Mouse (Mus musculus) gastrocnemius, adult 8-10 months (tissue): ENCODE data around the gene Ptgfrn. TPM values are rescaled to one million over a fixed set of nuclear protein-coding genes. Genes with fewer than 3 reads are reported as not detected.
A peak's percentile ranks its signal among the peaks of the same experiment; 100 is the strongest.

Experiments
- DNase-seq, 2 experiments: peaks; one replicate each; pipeline ENCODE4 v3.0.0; 2022; ENCODE audit warnings: low spot score in 2 of 2
- total RNA-seq, 4 experiments: library from RNA; stranded (reverse); gene quantifications; 2 replicates each; pipeline ENCODE4 v1.2.4; 2022

The Ptgfrn gene
- total RNA-seq = 1 to 10 TPM; 4.5 to 6.3 (median 5.4) TPM

DNA sequence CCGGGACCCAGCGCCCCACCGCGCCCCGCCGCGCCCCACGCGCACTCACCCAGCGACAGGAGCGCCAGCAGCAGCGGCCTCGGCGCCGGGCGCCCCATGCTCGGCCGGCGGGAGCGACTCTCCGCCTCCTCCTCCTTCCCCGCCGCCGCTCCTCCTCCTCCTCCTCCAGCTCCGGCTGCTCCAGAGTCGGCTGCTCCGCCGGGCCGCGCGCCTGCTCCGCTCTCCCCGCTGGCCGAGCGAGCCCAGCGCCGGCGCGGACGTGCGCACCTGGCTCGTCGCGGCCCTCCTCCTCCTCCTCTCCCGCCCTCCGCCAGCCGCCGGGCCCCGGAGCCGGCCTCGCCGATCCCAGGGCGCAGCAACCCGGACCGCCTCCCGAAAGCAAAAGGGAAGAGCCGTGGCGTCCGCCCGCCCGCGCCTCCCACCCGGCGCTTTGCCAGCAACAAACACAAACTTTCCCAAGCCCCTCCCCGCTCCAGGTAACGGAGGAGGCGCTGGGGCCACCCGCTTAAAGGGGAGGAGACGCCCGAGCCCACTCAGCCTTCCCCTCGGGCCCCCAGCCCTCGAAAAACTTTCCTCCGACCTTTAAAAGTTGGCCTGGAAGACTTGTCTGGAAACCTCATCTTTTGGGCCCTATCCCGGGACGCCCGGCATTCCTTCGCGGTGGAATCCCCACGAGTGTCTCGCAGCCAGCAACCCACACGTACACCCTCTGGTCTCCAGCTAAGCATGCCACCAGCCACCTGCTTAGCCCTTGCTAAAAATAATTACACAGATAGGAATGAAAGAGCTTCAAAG, at the start of gene Ptgfrn:
TSS of gene Ptgfrn (minus strand) at position 236 of the 795 bp plus-strand sequence.
- peak; percentile 37 to 46 for DNase-seq

DNA sequence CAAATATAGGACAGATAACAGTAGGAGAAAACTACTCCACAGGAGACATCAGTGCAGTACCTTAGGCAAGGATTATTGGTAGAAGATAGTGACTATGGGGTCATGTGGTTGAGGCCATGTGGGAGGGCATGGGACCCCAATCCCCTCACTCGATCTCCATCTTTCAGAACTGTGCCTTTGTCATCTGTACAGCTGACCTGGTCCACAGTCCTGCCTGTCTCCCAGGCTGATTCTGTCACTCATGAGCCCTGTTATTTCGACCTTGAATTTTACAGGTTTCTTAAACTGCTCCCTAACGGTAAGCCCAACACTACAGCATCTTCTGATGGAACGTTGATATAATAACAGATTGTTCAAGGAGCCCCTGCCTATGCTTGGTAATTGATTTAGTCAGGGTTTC, 49.6 kb upstream of the Ptgfrn start:
- DNase-seq = no peak

DNA sequence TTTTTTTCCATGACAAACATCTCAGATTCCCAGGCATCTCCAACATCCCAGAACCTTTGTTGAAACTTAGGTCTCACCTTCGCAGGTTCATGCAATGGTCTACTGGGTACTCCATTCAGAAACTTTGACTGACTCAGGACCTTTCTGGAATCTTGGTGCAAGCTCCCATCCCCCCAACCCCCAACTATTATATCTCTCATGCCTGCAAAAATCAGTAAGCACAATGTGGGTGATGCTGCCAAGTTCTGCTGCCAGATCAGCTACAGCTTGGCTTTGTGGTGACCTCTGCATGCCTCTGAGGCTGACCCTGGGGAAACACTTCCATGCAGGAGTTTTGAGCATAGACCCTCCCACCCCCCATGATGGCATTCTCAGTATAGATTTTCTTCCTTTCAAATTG, 44.0 kb upstream of the Ptgfrn start:
- DNase-seq = no peak

DNA sequence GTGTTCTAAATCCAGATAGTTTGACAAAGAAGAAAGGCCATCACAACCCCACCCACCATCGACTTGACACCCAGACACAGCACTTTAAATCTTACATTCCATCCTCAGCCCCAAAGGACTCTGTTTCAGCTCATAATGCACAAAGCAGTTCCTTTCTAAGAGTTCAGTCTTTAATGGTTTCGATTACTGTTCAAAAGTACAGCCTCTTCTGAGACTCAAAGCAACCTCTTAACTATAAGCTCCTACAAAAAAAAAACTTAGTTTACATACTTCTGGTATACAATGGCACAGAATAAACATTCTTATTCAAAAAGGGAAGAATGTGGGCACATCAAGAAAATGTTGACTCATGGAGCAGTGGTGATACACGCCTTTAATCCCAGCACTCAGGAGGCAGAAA, 43.3 kb upstream of the Ptgfrn start:
- no peak for DNase-seq

DNA sequence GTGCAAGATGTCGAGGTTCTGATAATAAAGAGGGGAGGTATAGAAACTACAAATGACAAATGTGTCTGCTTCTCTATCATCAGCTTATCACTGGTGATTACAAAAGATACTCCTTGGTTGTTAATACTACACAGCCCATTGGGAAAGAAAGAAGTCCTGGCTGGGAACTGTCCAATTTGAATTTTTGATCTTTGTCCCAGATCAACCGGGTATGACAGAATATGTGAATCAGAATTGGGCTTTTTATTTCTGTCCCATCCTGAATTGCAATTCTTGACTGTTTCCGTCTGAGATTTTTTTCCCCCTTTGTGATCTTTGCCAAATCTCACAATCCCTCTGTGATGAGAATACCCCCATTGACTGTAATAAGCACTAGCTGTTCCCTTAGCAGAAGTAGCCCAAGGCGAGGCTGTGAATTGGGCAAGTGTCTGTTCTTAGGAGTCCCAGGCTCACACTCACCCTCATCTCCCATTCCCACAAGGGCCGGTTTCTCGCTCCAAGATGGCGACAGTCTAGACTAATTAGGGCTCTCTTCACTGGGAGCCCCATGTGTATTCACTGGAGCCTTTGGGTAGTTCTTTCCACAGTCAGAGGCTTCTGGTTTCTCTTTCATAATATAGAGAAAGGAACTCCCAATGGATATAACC, 36.2 kb upstream of the Ptgfrn start:
- no peak for DNase-seq

DNA sequence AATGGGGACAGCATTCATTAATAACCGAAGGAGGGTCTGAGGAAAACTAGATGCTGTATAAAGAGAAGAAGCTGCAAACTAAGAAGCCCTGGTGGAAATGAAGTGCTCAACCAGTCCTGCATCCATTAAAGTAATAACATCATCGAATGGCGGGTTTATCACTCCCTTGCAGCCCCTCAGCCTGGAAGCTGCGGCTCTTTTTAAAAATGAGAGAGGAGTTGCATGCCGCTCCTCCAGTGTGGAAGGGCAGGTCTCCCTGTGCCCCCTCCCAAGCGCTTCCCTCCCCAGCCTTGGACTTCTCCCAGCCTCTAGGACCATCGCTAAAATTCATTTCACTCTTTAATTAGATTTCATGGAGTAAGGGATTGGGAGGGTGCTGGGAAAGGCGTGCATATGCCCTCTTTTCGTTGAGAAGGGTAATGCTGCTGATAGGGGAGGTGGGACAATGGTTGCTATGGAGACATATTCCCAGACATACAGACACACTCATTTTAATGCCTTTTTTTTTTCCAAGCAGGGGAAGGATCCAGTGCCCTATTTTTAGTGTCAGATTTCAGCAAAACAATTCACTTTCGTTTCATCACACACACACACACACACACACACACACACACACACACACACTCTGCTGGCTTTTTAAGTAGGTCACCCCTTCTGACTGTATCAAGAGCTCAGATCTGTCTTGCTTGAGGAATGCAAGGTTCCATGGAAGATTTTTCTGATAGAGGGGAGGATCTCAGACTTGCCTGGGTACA, 35.4 kb upstream of the Ptgfrn start:
- DNase-seq = peak in 1 of 2 experiments; percentile 31

DNA sequence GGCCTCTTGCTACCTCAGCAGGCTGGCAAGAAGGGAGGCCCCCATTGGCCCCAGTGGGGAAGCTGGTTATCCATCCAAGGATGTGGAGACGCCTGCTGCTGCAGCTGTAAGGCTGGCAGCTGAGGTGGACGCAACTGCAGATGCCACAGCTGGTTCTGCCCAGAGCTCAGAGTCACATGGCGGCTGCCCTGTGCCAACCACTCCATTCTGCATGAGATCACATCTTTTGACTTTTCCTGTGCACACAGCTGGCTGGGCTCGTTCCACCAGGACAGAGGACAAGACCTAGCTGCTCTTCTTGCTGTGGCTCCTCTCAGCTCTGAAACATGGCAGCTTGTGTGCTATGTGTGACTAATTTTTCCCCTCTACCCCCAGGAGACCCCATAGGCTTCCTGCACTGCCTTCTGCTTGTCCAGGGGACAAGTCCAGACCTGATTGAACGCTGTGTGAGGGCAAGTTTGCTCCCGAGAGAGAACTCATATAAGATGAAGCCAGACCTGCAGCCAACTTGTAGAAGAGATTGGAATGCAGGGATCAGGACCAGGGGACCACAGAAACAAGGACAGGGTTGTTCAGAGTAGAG, 34.4 kb upstream of the Ptgfrn start:
- DNase-seq = no peak

DNA sequence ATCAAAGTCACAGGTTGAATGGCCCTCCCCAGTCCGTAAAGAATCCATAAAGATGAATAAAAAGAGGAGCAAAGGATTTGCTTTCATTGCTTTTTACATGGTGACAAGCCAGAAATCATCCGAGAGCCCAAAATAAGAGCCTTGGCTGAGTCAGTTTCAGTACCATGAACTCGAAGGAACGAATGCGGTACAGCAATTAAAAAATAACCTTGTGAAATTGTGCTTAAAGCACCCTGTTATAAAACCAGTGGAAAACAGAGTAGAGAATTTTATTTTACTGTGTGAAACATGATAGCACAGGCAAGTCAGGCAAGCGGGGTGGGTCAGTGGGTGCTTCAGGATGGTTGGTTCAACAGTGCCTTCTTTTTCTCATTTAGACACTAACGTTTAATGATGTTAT, 33.4 kb upstream of the Ptgfrn start:
- no peak for DNase-seq

DNA sequence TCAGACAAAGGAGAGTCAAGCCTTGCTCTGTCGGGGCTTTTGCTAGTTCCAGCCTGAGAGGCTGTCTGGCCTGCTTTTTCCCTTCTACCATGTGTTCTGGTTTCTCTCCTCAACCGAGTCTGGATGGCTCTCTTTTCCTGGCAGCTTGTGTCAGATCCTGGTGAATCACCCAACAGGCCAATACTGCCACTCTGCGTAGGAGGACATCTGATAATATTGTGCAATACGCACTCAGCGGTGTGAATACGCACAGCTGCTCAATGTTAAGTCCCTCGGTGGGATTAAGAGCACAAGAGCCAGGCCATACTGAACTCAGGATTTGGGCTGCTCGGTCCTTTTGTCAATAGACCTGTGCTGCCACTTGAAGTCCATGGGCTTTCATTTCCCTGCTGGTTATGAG, 31.8 kb upstream of the Ptgfrn start:
- peak in 1 of 2 experiments; percentile 19 for DNase-seq

DNA sequence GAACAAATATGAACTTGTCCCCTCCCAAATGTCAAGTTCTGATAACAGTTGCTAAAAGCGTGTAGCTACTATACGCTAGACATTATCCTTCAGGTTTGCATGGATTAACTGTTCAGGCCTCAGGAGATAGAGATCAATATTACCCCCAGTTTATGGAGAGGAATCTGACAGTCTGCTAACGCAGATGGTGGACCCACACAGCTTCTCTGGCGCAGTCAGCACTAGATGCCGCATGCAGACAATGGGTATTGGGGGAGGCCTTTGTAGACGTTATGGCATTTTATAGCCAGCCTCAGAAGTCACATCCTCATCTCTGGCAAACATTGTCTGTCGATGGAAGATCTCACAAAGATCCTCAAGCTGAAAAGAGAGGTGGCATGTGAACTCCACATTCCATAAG, 29.9 kb upstream of the Ptgfrn start:
- DNase-seq = no peak

DNA sequence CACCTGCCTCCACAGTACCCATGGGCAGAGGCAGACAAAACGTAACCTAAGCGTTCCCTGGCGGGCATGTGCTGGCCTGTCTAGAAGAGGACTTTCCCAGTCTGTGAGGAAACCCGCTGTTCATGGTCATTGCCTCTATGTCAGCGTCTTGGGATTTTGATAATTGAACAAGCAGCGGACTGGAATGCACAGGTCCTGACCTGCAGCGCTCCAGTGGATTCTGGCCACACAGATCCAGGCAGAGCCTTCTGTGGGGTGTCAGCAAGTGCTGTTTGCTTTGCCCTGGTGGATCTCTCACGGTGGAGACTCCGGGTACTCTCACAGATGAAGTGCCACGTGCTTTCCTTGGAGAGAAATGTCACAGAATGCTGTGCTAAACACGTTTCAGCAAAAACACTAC, 26.4 kb upstream of the Ptgfrn start:
- no peak for DNase-seq

DNA sequence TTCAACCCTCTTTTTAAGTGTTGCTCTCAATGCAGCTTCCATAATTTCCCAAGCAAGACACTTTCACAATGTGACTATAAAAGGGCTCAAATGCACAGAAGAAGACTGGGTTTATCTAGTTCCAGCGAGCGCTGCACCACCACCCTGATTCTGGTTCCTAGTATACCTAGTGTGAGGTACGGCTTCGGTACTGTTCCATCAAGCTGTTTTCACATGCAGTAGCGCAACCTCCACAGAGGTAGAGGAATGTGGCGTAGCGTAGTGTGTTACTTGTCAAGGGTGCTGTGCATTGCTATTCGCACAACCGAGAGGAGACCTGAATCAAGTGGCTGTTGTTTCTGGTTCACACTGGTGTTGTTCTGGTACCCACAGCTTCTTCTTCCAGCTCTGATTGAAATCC, 24.8 kb upstream of the Ptgfrn start:
- DNase-seq = no peak

DNA sequence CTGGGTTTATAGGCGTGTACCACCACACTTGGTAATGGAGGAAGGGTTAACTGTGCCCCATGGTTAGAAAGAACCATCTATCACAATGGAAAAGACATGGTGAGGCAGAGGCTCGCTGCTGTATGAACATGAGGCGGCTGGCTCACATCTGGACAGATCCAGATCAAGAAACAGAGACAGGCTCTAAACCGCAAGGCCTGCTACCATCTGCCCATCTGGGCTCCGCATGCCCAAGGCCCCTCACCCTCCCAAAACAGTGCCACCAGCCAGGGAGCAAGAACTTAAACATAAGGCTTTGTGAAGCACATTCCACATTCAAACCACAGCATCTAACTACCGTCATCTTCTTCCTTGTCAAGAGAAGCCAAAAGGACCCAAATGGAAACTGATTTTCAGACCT, 22.9 kb upstream of the Ptgfrn start:
- no peak for DNase-seq

DNA sequence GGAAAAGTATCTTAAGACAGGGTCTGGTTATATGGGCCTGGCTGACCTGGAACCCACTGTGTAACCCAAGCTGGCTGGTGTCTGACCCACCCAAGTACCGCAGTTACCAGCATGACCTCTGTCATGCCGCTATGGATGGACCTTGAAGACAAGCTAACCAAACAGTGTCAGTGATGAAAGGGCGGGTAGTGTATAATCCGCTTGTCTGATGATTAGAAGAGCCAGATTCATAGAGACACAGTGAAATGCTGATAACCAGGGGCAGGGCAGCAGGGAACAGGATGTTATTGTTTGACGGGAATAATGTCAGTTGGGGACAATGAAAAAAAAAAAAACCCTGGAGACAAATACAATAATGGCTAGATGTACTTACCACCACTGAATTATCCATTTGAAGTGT, 21.7 kb upstream of the Ptgfrn start:
- DNase-seq = no peak

DNA sequence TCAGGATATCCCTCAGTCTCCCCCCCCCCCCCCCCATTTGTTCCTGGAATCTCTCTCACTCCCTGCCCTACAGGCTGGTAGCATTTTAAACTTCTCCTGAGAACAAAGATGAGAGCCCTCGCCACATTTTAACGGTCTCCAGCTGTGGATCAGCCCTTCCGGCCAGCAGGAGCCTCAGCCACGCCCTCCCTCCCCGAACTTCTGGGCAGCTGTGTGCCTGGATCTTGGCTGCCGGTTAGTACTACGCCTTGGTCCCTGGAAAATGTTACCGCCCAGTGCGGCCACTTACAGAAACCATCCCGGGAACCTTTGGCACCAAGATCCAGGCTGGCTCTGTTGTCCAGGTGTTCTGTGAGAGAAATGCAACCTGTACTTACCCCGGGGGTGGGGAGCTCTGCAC, 20.4 kb upstream of the Ptgfrn start:
- peak; percentile 56 to 65 for DNase-seq

DNA sequence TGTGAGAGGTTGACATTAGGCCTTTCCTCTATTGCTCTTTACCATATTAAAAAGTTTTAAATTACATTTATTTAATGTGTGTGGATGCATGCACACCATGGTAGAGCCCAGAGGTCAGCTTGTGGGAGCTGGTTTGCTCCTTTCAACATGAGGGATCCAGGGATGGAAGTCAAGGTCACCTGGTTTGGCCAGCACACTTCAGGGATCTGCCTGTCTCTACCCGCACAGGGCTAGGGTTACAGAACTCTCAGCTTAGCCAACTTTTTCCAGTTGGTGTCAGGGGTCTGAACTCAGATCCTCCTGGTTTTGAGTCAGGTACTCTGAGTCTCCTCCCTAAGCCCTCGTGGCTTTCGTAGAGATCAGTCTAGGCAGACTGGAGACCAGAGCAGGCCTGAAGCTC, 19.5 kb upstream of the Ptgfrn start:
- no peak for DNase-seq

DNA sequence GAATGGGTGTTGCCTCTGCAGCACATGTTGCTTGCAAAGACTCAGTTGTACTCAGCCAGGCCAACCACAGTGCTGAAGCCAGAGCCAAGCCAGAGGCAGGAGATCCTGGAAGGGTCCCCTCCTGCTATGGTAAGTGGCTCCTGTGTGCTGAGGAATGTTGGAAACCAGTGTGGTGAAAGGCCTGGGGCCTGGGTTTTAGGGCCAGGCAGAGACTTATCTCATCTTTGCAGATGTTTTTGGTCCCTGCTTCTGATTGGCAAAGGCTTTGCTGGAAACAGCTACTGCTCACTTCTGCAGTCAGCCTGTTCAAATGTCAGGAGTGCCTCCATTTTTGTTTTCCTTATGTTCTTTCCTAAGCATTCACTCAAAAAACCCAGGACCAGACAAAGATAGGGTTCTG, 19.0 kb upstream of the Ptgfrn start:
- DNase-seq = no peak

DNA sequence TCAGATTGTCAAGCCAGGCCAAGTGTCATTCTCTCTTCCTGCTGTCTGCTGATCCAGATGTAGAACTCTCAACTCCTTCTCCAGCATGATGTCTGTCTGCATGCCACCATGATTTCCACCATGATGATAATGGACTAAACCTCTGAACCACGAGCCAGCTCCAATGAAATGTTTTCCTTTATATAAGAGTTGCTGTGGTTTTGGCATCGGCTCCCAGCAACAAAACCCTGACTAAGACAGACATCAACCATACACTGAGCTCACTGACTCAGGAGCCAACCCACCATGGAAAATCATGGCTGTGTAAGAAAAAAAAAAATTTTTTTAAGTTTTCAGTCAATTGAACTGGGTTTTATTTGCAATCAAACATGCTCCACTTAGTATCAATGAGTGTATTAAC, 17.7 kb upstream of the Ptgfrn start:
- DNase-seq = no peak

DNA sequence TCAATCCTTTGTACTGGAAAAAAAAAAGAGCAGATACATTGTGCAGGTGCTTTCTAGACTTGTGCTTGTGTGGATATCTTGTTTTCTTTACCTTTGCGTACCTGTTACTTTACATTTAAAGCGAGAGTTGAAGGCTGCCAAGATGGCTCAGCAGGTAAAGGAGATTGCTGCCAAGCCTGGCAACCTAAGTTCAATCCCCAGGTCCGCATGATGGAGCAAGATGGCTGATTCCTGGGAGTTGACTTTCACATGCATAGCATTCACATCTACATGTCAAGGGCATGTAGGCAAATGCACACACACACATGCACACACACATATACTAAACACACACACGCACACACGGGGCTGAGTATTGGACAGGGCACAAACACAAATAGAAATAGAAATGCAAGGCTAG, 14.6 kb upstream of the Ptgfrn start:
- DNase-seq = no peak

DNA sequence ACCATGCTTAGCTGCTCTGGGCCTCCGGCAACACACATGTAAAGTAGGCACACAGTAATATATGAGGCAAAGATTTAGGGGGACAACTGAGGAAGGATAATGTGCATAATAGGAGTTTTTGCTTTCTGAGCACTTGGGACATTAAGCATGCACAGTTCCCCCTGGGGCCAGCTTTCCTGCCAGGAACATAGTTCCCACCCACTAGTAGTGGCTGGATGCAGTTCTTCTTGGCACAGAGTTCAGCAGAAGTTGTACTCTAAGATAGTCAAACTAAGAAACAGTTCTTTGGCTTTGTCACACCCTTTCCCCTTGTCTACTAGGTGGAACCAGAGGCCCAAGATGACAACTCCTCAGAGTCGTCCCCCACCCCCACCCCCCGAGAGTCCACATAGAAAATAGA, 12.4 kb upstream of the Ptgfrn start:
- peak; percentile 33 to 43 for DNase-seq

DNA sequence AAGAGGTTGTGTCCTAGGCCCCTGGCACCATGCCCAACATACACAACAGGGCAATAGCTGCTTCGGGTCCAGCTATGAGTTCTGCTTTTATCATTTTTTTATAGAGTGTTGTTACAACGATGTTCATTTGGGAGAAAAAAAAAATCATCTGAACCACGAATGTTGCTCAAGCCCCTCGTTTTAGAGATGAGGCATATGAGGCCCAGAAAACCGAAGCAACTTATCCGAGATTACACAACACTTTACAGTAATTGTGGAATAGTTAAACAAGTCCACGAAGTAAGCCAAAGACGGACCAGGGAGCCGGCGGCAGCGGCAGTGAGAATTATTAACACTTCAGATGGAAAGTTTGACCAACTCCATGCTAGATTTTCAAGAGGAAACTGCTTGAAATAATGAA, 7.7 kb upstream of the Ptgfrn start:
- DNase-seq = no peak

DNA sequence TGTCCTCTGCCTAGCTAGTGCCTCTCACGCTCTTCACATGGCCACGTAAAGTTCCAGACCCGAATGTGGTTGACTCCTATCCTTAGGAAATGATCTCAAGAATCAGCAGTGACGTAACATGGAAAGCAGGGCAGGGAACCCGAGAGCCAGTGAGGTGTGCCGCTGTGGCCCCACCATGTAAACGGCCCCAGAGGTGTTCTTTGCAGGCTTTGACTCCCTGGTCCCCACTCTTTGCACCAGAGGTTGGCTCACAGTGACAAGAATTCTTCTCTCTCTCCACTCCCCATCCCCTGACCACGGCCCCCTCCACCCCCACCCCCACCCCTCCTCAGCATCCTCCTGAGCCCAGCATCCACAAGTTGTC, 7.3 kb upstream of the Ptgfrn start:
- no peak for DNase-seq
